Mouse (Mus musculus) liver, postnatal 0 days (tissue): ENCODE measurements at regions not wholly inside any gene's neighbourhood (a gene's known extent, or its start where the extent isn't known, plus 50 kb on each side); places are given as distances from the start of the nearest gene placed in this dataset.

Experiments
- CTCF ChIP-seq: sonication (generic); IDR thresholded peaks from 2 replicates; pipeline ENCODE4 v1.5.1; 2016; ENCODE audit warnings: antibody characterized with exemption, low read depth
- EP300 ChIP-seq: IDR thresholded peaks from 2 replicates; pipeline ENCODE4 v1.6.1; 2016; ENCODE audit warnings: antibody characterized with exemption, low read depth, mild to moderate bottlenecking

- TF ChIP-seq CTCF (no peak), EP300 (no peak)
Observed at GRCm38 (mm10) chr15:90148663-90149062, 75.4 kb upstream of the Alg10b start.
